18 mouse cellular contexts compared by ENCODE assay signal in the genomic region with DNA sequence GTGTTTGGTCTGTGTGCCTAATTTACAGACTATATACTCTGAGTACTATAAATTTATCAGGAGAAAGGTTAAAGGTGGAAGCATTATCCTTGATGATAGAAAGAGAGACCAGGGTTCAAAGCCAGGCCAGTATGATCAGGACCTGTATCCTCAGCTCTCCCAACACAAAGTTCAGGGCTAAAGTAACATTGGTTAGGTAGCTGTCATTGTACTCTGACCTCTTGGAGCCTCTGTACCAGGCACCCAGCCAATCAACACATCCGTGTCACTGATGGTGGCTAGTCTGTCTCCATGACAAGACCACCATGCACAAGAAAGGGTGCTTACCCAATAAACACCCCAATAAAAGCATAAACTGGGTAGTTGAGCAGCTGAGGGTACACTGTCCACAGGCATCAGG. TPM values are rescaled to one million over a fixed set of nuclear protein-coding genes. Genes with fewer than 3 reads are reported as not detected.
"Had no signal": no experiment of that assay in that cellular context is flagged by ENCODE, and none has a peak within 500 bp of the region (broad histone marks: within the 10 kb centered on the region; RNA-seq: fewer than 3 reads in every experiment).

No protein-coding gene starts in this region.

- ATAC-seq: lung, postnatal 0 days; midbrain, embryonic 13.5 days; midbrain, embryonic 15.5 days had no signal

- H3K9me3 ChIP-seq: lung, embryonic 15.5 days; megakaryocyte, embryonic 14.5 days; midbrain, embryonic 13.5 days; midbrain, embryonic 15.5 days; neural tube, embryonic 12.5 days; stomach, embryonic 15.5 days had no signal

- DNase-seq: lung, adult 2 months; lung, postnatal 14 days; lung, postnatal 36 days; right cerebral cortex, postnatal 14 days; thymus, adult 2 months; thymus, postnatal 25 days; thymus, postnatal 4 days had no signal

- H3K4me2 ChIP-seq: lung, embryonic 15.5 days; midbrain, embryonic 11.5 days; midbrain, embryonic 13.5 days; midbrain, embryonic 15.5 days; neural tube, embryonic 12.5 days; stomach, embryonic 15.5 days had no signal

- H3K27ac ChIP-seq: lung, embryonic 15.5 days; macrophage; midbrain, embryonic 13.5 days; midbrain, embryonic 15.5 days; neural tube, embryonic 12.5 days; stomach, embryonic 15.5 days; stomach, postnatal 0 days had no signal

- H3K4me1 ChIP-seq: lung, embryonic 15.5 days; midbrain, embryonic 13.5 days; midbrain, embryonic 15.5 days; neural tube, embryonic 12.5 days; stomach, embryonic 15.5 days had no signal

- H3K27me3 ChIP-seq: lung, embryonic 15.5 days; midbrain, embryonic 13.5 days; midbrain, embryonic 15.5 days; neural tube, embryonic 12.5 days; stomach, embryonic 15.5 days had no signal

- H3K9ac ChIP-seq: lung, embryonic 15.5 days; midbrain, embryonic 13.5 days; midbrain, embryonic 15.5 days; neural tube, embryonic 12.5 days; stomach, embryonic 15.5 days had no signal

- H3K36me3 ChIP-seq: lung, embryonic 15.5 days; midbrain, embryonic 15.5 days; neural tube, embryonic 12.5 days; stomach, embryonic 15.5 days had no signal

- H3K4me3 ChIP-seq: lung, embryonic 15.5 days; megakaryocyte, embryonic 14.5 days; midbrain, embryonic 13.5 days; midbrain, embryonic 15.5 days; neural tube, embryonic 12.5 days; stomach, embryonic 15.5 days had no signal

RNA-seq across cellular contexts. Expression of gene Cfap100, which starts 17.6 kb away (rescaled TPM):
- polyA plus RNA-seq: macrophage; spleen, adult 2 months had no signal
